Mouse (Mus musculus) spleen, adult 2 months (tissue): ENCODE data around the gene Zscan25. TPM values are rescaled to one million over a fixed set of nuclear protein-coding genes. Genes with fewer than 3 reads are reported as not detected.
"Not testable (repeated sequence)": the region's sequence is repeated elsewhere in the genome, so short reads cannot be mapped to it uniquely, and the experiment has no call there.

ENCODE experiments used
- DNase-seq, 2 experiments: peaks; one replicate each; pipeline versions ENCODE4 v3.0.0 to v3.0.0-alpha.2; 2012 to 2021; ENCODE audit warnings: low spot score in 2 of 2, low read depth in 1 of 2
- H3K27ac ChIP-seq: fragments of 200-500 bp; 2 replicates; pipeline ENCODE4 v1.5.1; 2012; ENCODE audit warnings: low read length, inconsistent platforms; ENCODE audit not compliant: insufficient read depth
- H3K27me3 ChIP-seq: fragments of 200-500 bp; 2 replicates; pipeline ENCODE4 v1.6.1; 2012; ENCODE audit warnings: mild to moderate bottlenecking, moderate library complexity, low read length, inconsistent platforms; ENCODE audit not compliant: control insufficient read depth, insufficient read depth
- H3K36me3 ChIP-seq: fragments of 200-500 bp; 2 replicates; pipeline ENCODE4 v1.6.1; 2012; ENCODE audit warnings: mild to moderate bottlenecking, low read length, inconsistent platforms; ENCODE audit not compliant: control insufficient read depth, insufficient read depth
- H3K4me1 ChIP-seq: fragments of 200-500 bp; 2 replicates; pipeline ENCODE4 v1.6.1; 2011; ENCODE audit warnings: inconsistent platforms; ENCODE audit not compliant: control insufficient read depth, insufficient read depth, insufficient read length
- H3K4me3 ChIP-seq: fragments of 200-500 bp; 2 replicates; pipeline ENCODE4 v1.5.1; 2011; ENCODE audit warnings: mild to moderate bottlenecking, inconsistent platforms; ENCODE audit not compliant: insufficient read depth, insufficient read length; ENCODE audit errors: extremely low read depth
- CTCF ChIP-seq: fragments of 200-500 bp; IDR thresholded peaks from 2 replicates; pipeline ENCODE4 v1.5.1; 2011; ENCODE audit warnings: mild to moderate bottlenecking, inconsistent platforms; ENCODE audit not compliant: insufficient read depth, insufficient read length, insufficient replicate concordance; ENCODE audit errors: extremely low read depth
- POLR2A ChIP-seq: fragments of 200-500 bp; IDR thresholded peaks from 2 replicates; pipeline ENCODE4 v1.6.1; 2011; ENCODE audit warnings: low read depth, low read length, inconsistent platforms
- WGBS: fragments of 180-500 bp; shearing (Covaris S2); methylation state at CpG from one replicate; pipeline ENCODE4 v1.1.7; 2018; 5-methylcytosine and 5-hydroxymethylcytosine counted together
- polyA plus RNA-seq: library from polyadenylated mRNA; depleted of rRNA; stranded (reverse); fragments of >200 nt; gene quantifications from 2 replicates; pipeline ENCODE4 v1.2.3, GENCODE M21; 2012; rRNA removed

Gene Zscan25
- polyA plus RNA-seq, result 15.8 and 20.3 TPM in 2 replicates

DNA sequence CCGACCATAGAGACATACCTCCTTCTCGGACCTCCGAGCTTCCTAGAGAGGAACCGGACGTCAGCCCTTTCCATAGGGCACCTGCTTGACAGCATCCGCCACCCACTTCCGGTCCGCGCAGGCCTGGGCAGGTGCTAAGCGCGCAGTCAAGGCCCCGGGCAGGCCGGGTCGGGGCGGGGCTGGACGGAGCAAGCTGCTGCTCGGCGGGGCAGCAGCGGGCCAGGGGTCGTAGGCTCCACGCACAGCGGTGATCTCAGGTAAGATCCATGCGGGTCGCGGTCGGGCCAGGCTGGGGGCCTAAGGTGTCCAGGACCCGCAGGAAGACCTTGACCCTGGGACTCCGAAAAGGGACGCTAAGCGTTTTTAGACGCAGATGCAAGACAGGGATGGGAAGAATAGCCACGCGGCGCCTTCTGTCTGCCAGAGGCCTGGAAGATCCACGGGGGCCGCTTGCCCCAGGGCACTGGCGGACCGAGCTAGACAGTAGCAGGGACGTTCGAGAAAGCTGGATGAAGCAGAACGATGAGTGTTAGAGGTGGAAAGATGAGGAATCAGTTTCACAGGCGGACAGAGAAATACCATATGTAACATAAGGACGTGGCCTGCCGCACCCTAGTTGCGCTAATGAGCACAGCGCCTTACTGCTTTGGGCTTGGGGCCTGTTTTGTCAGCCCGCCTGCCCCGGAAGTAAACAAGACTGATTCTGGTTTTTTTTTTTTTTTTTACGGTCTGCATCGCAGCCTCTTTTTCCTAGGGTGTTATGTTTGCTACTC, at the start of gene Zscan25:
Gene Zscan25, plus strand, starts transcription at position 130 of the 773 bp plus-strand sequence.
- TF ChIP-seq CTCF (no peak), POLR2A (peak; percentile 44; the same call in 1 of the 2 replicates)
- no peaks in the 10 kb centered on the region for H3K4me1 ChIP-seq
- peaks cover 22% of the 10 kb centered on the region for H3K36me3 ChIP-seq
- peak; percentile 80 to 88 for DNase-seq
- H3K27ac ChIP-seq, result peak within 1 kb of the TSS; percentile 89
- 1% methylated on average over 50 of the region's 50 CpGs for WGBS
- H3K4me3 ChIP-seq, result peak within 1 kb of the TSS; percentile 94
- no peaks in the 10 kb centered on the region for H3K27me3 ChIP-seq

DNA sequence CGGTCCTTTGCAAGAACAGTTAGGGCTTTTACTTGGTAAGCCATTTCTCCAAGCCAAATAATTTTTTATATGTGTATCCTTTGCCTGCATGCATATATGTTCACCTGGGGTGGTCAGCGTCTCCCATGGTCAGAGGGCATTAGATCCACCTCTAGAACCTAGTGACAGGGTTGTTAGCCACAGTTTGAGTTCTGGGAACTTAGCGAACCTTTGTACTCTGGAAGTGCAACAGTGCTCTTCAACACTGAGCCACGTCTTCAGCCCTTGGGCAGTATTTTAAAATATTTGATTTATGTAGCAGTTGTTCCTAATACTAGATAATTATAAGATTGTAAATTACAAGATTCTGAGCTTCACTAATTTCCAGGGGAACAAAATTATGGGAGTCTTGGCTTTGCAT, 49.7 kb upstream of the Zscan25 start:
- Histone ChIP-seq H3K27ac (no peak overlapping the region), H3K4me3 (no peak overlapping the region), H3K27me3 (no peaks in the 10 kb centered on the region), H3K4me1 (no peaks in the 10 kb centered on the region; the same call in 1 of the 2 replicates), H3K36me3 (peaks cover 15% of the 10 kb centered on the region)
- no peak for DNase-seq
- TF ChIP-seq POLR2A, result no peak
- no peak for TF ChIP-seq CTCF
- 94% methylated on average over 4 of the region's 4 CpGs for WGBS

DNA sequence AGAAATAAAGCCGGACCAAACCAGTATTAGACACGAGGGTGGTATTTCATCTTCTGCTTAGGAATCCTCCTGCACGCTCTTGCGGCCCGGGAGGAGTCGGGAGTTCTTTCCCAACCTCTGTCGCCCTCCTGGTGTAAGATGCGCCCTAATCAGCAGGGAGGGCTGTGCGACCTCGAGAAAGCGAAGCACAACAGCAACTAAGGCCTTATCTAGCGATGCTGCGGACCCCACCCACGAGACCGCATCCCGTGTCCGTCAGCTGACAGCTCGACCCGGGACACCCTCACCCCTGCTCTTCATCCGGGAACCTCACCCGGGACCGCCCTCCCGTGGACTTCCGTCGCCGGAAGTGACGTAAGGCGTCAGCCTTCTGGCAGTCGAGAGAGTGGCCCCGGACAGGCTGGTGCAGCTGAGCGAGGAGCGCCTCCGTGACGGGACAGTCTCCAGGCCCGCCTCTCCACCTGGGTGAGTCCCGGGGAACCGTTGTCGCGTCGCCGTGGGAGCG, 48.9 kb upstream of the Zscan25 start, which contains the start of gene Zfp655:
Gene Zfp655, plus strand, starts transcription at position 349 of the 505 bp plus-strand sequence.
- H3K4me3 ChIP-seq, result peak within 1 kb of the TSS; percentile 75
- H3K27ac ChIP-seq, result peak within 1 kb of the TSS; percentile 87
- TF ChIP-seq CTCF (no peak), POLR2A (peak; percentile 81)
- DNase-seq, result peak; percentile 94 to 95
- H3K36me3 ChIP-seq, result peaks cover 17% of the 10 kb centered on the region
- under 1% methylated on average over 41 of the region's 42 CpGs for WGBS
- H3K27me3 ChIP-seq, result no peaks in the 10 kb centered on the region
- no peaks in the 10 kb centered on the region; the same call in 1 of the 2 replicates for H3K4me1 ChIP-seq

DNA sequence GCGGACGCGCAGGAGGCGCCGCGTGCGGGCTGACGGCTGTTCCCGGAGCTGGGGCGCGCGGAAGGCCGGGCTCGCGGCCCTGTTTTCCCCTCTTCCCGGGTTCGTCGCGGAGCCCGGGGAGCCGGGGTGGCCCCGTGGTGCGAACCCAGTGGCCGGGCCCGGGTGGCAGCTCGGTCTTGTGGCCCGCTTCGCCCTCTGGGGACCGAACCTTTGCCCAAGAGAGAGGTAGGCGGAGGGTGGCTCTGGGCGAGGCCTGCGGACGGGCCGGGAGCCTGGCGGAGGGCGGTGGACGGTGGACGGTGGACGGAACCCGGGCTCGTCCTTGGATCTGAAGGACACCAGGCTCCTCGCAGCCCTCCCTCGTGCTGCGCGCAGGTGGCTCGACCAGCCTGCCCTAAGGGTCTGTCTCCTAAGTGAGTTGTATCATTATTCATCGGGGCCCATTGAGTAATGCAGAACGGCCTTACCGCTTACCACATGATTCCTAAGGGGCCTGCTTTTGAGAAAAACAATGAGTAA, 48.3 kb upstream of the Zscan25 start:
- DNase-seq, result no peak
- under 1% methylated on average over 49 of the region's 49 CpGs for WGBS
- Histone ChIP-seq H3K4me1 (no peaks in the 10 kb centered on the region; the same call in 1 of the 2 replicates), H3K27me3 (no peaks in the 10 kb centered on the region), H3K4me3 (peak overlapping the region; percentile 75), H3K27ac (peak overlapping the region; percentile 87), H3K36me3 (peaks cover 20% of the 10 kb centered on the region)
- TF ChIP-seq POLR2A, result no peak
- TF ChIP-seq CTCF, result no peak

DNA sequence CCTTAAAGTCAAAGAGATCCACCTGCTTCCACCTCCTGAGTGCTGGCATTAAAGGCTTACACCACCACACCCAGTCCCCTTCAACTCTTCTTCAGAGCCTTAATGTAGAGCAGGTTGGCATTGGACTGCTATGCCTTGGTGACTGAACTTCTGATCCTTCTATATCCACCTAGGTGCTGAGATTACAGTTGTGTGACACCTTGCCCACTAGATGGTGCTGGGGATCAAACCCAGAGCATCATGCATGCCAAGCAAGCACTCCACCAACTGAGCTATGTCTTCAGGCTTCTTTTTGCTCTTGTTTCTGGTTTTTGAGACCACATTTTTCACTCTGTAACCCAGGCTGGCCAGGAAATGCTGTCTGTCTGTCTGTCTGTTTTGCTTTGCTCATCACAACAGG, 45.7 kb upstream of the Zscan25 start:
- peak; percentile 14; the same call in 1 of the 2 replicates for TF ChIP-seq CTCF
- TF ChIP-seq POLR2A, result no peak
- peak; percentile 22 to 26 for DNase-seq
- Histone ChIP-seq H3K36me3 (peaks cover 29% of the 10 kb centered on the region), H3K27me3 (no peaks in the 10 kb centered on the region), H3K27ac (no peak overlapping the region), H3K4me3 (no peak overlapping the region), H3K4me1 (no peaks in the 10 kb centered on the region; the same call in 1 of the 2 replicates)

DNA sequence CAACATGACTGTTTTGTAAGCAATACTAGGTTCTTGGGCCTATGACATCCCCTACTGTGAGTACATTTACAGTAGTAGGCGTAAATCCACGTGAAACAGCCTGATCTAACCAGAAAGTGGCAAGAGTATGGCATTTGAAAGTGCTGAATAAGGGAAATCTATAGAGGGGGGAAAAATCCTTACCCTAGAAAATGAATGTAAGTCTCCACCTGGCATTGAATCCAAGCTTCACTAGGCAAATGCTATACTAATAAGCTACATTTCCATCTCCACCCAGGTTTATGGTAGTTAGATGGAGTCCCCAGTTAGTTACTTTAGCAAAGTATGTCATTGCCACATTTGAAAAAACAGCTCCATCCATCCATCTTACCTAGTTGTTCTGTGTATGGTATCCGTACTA, 30.8 kb upstream of the Zscan25 start:
- no peaks in the 10 kb centered on the region for H3K27me3 ChIP-seq
- WGBS, result 94% methylated on average over 3 of the region's 3 CpGs
- H3K4me1 ChIP-seq, result no peaks in the 10 kb centered on the region
- no peak for TF ChIP-seq POLR2A
- TF ChIP-seq CTCF, result no peak
- no peak overlapping the region for H3K27ac ChIP-seq
- no peak overlapping the region for H3K4me3 ChIP-seq
- peaks cover 20% of the 10 kb centered on the region for H3K36me3 ChIP-seq
- no peak for DNase-seq

DNA sequence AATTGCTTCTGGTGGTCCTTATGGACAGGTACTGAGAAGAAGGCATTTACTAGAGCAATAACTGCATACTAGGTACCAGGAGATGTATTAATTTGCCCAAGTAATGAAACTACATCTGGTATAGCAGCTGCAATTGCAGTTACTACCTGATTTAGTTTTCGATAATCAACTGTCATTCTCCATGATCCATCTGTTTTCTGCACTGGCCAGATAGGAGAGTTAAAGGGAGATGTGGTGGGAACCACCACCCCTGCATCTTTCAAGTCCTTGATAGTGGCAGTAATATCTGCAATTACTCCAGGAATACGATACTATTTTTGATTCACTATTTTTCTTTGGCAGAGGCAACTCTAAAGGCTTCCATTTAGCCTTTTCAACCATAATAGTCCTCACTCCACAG, 6.7 kb upstream of the Zscan25 start:
- H3K4me3 ChIP-seq, DNase-seq, H3K36me3 ChIP-seq, H3K27me3 ChIP-seq, H3K4me1 ChIP-seq, H3K27ac ChIP-seq: not testable (repeated sequence)
- WGBS, result 78% methylated on average over 2 of the region's 2 CpGs
